Mouse (Mus musculus): Measurements from ENCODE around the gene Gipc2. TPM values are rescaled to one million over a fixed set of nuclear protein-coding genes. Genes with fewer than 3 reads are reported as not detected.
A peak's percentile ranks its signal among the peaks of the same experiment; 100 is the strongest.
"Not testable (repeated sequence)": the region's sequence is repeated elsewhere in the genome, so short reads cannot be mapped to it uniquely, and the experiment has no call there.

The Gipc2 gene
- polyA plus RNA-seq, 1 experiment from 2014 or later, result 2.3 TPM

DNA sequence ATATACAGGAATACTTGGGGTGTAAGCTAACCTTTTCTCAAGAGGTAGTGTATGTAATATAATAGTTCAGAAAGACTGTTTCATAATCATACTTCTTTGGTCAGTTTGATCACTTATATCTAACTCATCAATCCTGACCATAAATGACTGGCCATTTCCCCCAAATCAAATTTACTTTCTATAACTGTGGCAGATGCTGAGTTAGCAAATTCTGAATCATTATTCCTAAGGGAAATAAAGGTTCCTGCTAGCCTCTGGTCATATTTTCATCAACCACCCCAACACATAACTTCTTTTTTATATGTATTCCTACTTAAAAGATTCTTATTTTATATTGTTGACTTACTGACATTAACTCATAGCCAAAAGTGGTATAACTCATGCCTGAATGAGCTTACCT lies 36.9 kb upstream of the Gipc2 start:
- H3K9me3 ChIP-seq, result no peaks in the 10 kb centered on the region
- H3K4me1 ChIP-seq, result no peaks in the 10 kb centered on the region
- H3K36me3 ChIP-seq, result no peaks in the 10 kb centered on the region; the same call in 1 of the 2 replicates
- no peak overlapping the region for H3K27ac ChIP-seq
- H3K4me3 ChIP-seq, result no peak overlapping the region
- no peaks in the 10 kb centered on the region for H3K27me3 ChIP-seq (replicated peaks)
- no peak overlapping the region for H3K4me2 ChIP-seq (replicated peaks)
- no peak for ATAC-seq (ENCODE audit: low FRiP score, low read depth)
- H3K9ac ChIP-seq, result no peak overlapping the region

DNA sequence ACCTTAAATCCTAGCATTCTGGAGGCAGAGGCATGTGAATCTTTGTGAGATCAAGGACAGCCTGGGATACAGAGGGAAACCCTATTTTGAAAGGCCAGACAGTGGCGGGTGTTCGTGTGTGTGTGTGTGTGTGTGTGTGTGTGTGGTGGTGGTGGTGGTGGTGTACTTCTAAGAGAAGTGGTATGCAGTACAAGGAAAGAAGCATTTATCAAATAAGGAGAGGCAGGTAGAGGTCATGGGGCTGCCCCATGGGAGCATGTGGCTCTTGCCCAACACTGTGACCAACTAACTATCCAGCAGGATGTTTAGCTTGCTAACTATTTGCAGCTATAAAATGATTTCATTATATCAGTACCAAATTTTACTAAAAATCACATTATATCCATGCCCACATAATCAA lies 35.6 kb upstream of the Gipc2 start:
- WGBS, result 81% methylated on average over 2 of the region's 2 CpGs
- H3K4me3 ChIP-seq, result no peak overlapping the region
- no peak overlapping the region for H3K27ac ChIP-seq
- H3K36me3 ChIP-seq, result no peaks in the 10 kb centered on the region
- H3K9me3 ChIP-seq, result no peaks in the 10 kb centered on the region
- H3K4me1 ChIP-seq, result no peaks in the 10 kb centered on the region
- no peaks in the 10 kb centered on the region for H3K27me3 ChIP-seq (replicated peaks)
- H3K4me2 ChIP-seq (replicated peaks), result no peak overlapping the region
- no peak for ATAC-seq (ENCODE audit: low FRiP score, low read depth)
- H3K9ac ChIP-seq, result no peak overlapping the region

DNA sequence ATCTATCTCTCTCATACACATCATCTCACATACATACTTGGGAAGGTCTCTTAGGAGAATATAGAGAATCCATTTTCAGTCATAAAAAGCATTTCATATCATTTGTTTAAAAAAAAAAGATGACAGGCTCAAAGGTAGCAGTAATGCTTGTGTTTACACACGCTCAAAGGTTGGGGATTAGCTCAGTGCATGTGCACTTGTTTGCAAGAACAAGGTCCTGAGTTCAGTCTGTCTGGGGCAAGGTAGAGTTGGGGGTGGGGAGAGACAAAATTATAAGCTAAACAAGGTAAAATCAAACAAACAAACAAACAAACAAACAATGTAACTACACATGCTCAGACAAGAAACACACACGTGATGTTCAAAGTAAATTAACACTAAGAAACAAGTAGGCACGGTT lies 35.2 kb upstream of the Gipc2 start:
- Histone ChIP-seq H3K4me2 (replicated peaks) (no peak overlapping the region), H3K36me3 (no peaks in the 10 kb centered on the region), H3K27ac (no peak overlapping the region), H3K27me3 (replicated peaks) (no peaks in the 10 kb centered on the region), H3K4me3 (no peak overlapping the region), H3K9ac (no peak overlapping the region), H3K4me1 (no peaks in the 10 kb centered on the region), H3K9me3 (no peaks in the 10 kb centered on the region)
- ATAC-seq (ENCODE audit: low FRiP score, low read depth), result no peak
- 94% methylated on average over 3 of the region's 3 CpGs for WGBS

DNA sequence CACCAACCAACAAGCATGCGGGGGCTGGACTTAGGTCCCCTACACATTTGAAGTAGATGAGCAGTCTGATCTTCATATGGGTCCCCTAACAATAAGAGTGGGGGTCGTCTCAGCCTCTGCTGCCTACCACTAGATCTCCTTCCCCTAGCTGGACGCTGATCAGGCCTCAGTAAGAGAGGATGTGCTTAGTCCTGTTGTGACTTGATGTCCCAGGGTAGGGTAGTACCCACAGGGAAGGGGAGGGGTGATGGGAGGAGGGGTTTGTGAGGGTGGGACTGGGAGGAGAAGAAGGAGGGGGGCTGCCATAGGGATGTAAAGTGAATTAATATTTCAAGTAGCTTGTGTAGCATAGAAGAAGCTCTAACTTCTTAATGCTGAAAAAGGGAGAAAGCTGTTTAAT lies 33.1 kb upstream of the Gipc2 start:
- Histone ChIP-seq H3K4me3 (no peak overlapping the region), H3K27ac (no peak overlapping the region), H3K9ac (no peak overlapping the region), H3K36me3 (no peaks in the 10 kb centered on the region), H3K4me1 (no peaks in the 10 kb centered on the region), H3K27me3 (replicated peaks) (no peaks in the 10 kb centered on the region), H3K4me2 (replicated peaks) (no peak overlapping the region), H3K9me3 (no peaks in the 10 kb centered on the region)
- ATAC-seq (ENCODE audit: low FRiP score, low read depth), result no peak
- 69% methylated on average over 3 of the region's 3 CpGs for WGBS

DNA sequence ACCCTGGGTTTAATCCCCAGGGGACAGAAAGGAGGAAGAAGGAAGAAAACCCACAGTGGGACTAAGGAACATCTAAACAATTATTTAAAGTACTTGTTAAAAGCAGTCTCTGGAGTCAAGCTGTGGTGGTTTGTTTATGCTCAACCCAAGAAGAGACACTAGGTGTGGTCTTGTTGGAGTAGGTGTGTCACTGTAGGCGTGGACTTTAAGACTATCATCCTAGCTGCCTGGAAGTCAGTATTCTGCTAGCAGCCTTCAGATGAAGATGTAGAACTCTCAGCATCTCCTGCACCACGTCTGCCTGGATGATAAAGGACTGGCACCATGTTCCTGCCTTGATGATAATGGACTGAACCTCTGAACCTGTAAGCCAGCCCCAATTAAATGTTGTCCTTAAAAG lies 31.2 kb upstream of the Gipc2 start:
- not testable (repeated sequence) for H3K9me3 ChIP-seq; H3K27me3 ChIP-seq (replicated peaks); ATAC-seq (ENCODE audit: low FRiP score, low read depth); H3K4me1 ChIP-seq; H3K4me2 ChIP-seq (replicated peaks); H3K4me3 ChIP-seq; H3K9ac ChIP-seq; H3K36me3 ChIP-seq; H3K27ac ChIP-seq
- 32% methylated on average over 2 of the region's 2 CpGs for WGBS

DNA sequence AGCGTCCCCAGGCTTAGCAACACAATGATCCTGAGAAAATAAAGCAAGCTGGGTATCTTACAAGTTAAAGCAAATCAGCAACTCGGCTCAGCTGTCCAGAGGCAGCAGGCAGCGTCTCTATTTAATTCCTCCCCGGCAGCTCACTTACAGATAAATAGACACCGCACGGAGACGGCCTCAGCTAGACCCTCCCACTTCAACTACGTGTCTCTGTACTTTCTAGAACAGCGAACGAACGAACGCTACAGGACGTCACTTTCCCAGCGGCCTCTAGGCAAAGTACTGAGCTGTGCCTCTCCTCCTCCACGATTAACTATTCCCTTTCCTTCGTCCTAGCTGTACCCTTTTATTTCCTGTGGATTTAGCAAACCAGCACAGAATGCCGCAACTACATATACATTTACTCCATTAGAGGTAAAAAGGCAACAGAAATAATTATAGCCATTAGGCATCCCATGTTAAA lies 27.6 kb upstream of the Gipc2 start:
- H3K36me3 ChIP-seq, result no peaks in the 10 kb centered on the region
- ATAC-seq (ENCODE audit: low FRiP score, low read depth), result peak; percentile 96
- 2% methylated on average over 17 of the region's 17 CpGs for WGBS
- no peaks in the 10 kb centered on the region for H3K9me3 ChIP-seq
- peak overlapping the region; percentile 38 for H3K4me3 ChIP-seq
- H3K9ac ChIP-seq, result peak overlapping the region; percentile 54
- peak overlapping the region; percentile 62 for H3K4me2 ChIP-seq (replicated peaks)
- H3K27me3 ChIP-seq (replicated peaks), result no peaks in the 10 kb centered on the region
- peaks cover 8% of the 10 kb centered on the region; the same call in 1 of the 2 replicates for H3K4me1 ChIP-seq
- peak overlapping the region; percentile 33; the same call in 1 of the 2 replicates for H3K27ac ChIP-seq

DNA sequence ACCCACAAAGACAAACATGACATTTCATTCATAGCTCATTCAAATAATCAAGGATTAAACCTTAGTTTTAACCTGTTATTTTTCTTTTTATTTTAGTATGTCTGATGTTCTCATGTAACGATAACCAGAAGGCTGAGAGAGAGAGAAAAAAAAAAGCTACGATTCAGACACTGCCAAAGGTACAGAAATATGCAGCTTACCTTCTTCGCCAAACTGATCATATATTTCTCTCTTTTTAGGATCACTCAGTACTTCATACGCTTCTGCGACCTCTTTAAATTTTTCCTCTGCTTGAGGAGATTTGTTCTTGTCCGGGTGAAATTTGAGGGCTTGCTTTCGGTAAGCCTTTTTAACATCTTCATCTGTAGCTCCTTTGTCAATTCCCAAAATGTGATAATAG lies 27.1 kb upstream of the Gipc2 start:
- Histone ChIP-seq H3K4me3 (peak overlapping the region; percentile 38), H3K4me2 (replicated peaks) (peak overlapping the region; percentile 62), H3K9me3 (no peaks in the 10 kb centered on the region), H3K27me3 (replicated peaks) (no peaks in the 10 kb centered on the region), H3K9ac (peak overlapping the region; percentile 54), H3K36me3 (no peaks in the 10 kb centered on the region), H3K27ac (peak overlapping the region; percentile 33; the same call in 1 of the 2 replicates), H3K4me1 (peaks cover 8% of the 10 kb centered on the region; the same call in 1 of the 2 replicates)
- no peak for ATAC-seq (ENCODE audit: low FRiP score, low read depth)
- 25% methylated on average over 7 of the region's 7 CpGs for WGBS

DNA sequence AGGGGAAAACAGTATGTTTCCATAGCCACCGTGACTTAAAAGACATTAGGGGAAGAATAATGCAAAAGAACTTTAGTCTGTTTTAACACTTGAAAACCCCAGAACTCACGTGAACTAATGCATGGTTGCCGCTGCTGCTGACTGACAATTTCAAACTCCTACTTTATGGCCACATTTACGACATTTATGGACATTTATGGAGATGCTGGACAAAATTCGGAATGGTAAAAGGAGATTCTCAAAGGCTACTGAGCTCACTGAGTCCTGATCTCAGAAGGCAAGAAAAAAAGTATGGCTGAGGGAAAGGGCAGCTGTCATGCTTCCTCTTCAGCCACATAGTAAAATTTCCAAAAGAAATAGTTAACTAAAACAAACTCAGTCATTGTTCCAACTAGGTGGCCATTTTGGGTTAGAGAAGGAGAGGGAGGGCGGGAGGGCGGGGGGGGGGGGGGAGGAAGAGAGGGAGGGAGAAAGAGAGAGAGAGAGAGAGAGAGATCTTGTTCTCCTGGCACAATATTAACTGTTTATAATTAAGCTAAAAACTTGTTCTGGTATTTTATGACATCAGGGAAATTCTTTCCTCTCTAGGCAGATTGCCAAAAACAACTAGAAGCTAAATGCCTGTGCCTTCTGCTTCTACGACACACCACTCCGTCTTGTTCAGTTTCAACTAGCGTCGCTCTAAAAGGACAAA lies 26.4 kb upstream of the Gipc2 start:
- Histone ChIP-seq H3K27me3 (replicated peaks) (no peaks in the 10 kb centered on the region), H3K4me1 (peaks cover 8% of the 10 kb centered on the region; the same call in 1 of the 2 replicates), H3K9me3 (no peaks in the 10 kb centered on the region), H3K4me2 (replicated peaks) (peak overlapping the region; percentile 55), H3K27ac (no peak overlapping the region), H3K36me3 (no peaks in the 10 kb centered on the region), H3K4me3 (peak overlapping the region; percentile 24), H3K9ac (no peak overlapping the region)
- no peak for ATAC-seq (ENCODE audit: low FRiP score, low read depth)
- 39% methylated on average over 10 of the region's 11 CpGs for WGBS

DNA sequence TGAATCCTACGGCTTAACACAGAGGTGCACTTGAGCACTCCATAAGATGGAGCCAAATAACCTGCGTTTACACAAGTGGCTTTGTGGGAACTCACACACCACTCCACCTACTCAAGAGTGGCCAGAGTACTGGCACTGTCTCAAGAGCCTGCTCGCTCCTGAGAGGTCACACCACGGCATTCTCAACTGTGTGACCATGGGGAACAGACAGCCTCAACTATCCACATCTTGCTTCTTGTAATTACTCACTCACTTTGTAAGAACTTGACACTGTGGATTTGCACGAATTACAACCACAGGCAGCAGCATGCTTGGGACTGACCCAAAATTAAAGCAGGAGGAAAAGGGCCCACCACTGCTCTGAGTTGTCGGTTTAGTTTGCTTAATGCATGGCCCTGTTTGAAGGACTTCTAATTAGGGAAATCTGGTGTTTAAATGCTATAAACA lies 25.8 kb upstream of the Gipc2 start:
- Histone ChIP-seq H3K4me2 (replicated peaks) (peak overlapping the region; percentile 55), H3K9me3 (no peaks in the 10 kb centered on the region), H3K9ac (no peak overlapping the region), H3K4me1 (peaks cover 8% of the 10 kb centered on the region; the same call in 1 of the 2 replicates), H3K4me3 (peak overlapping the region; percentile 24), H3K27me3 (replicated peaks) (no peaks in the 10 kb centered on the region), H3K27ac (no peak overlapping the region), H3K36me3 (no peaks in the 10 kb centered on the region)
- 31% methylated on average over 6 of the region's 6 CpGs for WGBS
- peak; percentile 42 for ATAC-seq (ENCODE audit: low FRiP score, low read depth)

DNA sequence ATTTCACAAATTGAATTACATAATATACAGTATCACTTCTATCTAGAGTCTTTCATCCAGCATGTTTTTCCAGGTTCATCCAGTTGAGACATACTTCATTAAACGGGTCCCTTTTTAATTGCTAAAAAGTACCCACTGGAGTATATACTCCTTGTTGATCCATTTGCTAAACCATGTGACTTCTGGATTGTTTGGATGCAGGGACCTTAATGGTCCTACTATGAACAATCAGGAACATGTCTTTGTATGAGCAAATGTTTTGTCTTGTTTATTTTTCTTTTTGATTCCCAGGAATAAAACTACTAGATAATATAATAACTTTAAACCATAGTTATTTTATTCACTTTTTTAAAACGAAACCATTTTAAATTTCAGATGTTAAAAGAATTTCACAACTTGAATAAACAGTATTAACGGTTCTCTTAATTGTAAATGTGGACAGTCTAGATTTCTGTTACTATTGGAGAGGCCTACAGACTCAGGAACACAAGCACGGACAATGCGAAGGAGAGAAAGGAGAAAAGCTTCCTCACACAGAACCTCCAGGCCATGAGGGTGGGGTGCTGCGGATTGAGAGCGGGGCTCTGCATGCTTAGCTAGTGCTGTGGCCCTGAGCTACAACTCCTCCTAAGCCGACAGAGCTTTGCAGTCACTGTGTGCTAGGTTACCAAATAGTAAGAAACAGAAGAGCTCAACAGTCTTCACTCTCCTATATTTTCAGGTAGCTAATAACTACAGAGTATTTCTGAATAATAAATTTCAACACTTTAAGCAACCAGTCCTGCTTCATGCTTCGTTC lies 24.8 kb upstream of the Gipc2 start:
- 81% methylated on average over 9 of the region's 9 CpGs for WGBS
- no peak overlapping the region for H3K9ac ChIP-seq
- H3K4me2 ChIP-seq (replicated peaks), result peak overlapping the region; percentile 42
- peaks cover 4% of the 10 kb centered on the region; the same call in 1 of the 2 replicates for H3K36me3 ChIP-seq
- no peak overlapping the region for H3K27ac ChIP-seq
- H3K4me1 ChIP-seq, result peaks cover 8% of the 10 kb centered on the region; the same call in 1 of the 2 replicates
- H3K27me3 ChIP-seq (replicated peaks), result no peaks in the 10 kb centered on the region
- ATAC-seq (ENCODE audit: low FRiP score, low read depth), result no peak
- H3K9me3 ChIP-seq, result no peaks in the 10 kb centered on the region
- no peak overlapping the region for H3K4me3 ChIP-seq

DNA sequence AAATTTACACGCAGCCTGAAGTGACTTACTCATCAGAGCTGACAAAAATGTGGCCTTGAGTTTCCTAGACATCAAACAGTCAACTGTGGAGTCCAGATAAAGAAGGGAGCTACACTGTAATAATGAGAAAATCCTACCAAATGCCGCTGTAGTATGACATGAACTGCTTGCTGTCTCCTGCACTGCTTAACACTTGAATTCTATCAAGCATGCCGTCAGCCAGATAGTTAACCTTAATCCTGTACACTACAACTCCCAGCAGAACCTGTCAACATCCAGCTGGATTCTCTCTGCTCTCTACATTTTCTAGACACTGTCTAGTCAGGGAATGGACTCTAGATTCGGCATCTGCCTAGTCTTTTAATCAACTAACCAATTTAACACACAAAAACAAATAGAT lies 23.3 kb upstream of the Gipc2 start:
- no peak overlapping the region for H3K27ac ChIP-seq
- no peak overlapping the region for H3K9ac ChIP-seq
- H3K36me3 ChIP-seq, result peaks cover 16% of the 10 kb centered on the region
- H3K4me1 ChIP-seq, result peaks cover 8% of the 10 kb centered on the region; the same call in 1 of the 2 replicates
- no peak overlapping the region for H3K4me3 ChIP-seq
- no peak for ATAC-seq (ENCODE audit: low FRiP score, low read depth)
- no peaks in the 10 kb centered on the region for H3K9me3 ChIP-seq
- no peaks in the 10 kb centered on the region for H3K27me3 ChIP-seq (replicated peaks)
- H3K4me2 ChIP-seq (replicated peaks), result no peak overlapping the region
- 83% methylated on average over 4 of the region's 4 CpGs for WGBS

DNA sequence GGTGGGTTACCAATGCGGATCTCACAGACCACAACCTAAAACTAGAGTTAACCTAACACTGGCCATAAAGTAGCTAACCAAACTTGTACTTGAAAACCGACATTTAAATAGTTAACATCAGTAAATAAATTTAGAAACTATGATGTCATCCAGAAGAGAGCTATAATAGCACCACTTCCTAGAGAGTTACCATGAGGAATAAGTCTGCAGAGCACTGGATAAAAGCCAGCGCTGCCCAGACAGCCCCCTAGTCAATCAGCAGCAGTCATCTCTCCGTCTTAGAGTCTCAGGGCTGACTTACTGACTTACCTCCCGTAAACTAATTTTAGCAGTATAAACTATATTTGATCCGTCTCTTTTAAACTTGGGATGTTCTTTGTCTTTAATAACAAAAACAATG lies 20.1 kb upstream of the Gipc2 start:
- no peak overlapping the region for H3K4me2 ChIP-seq (replicated peaks)
- 90% methylated on average over 6 of the region's 6 CpGs for WGBS
- ATAC-seq (ENCODE audit: low FRiP score, low read depth), result no peak

More for the DNA sequence above, 20.1 kb upstream of the Gipc2 start:
- Histone ChIP-seq H3K4me3 (no peak overlapping the region), H3K36me3 (peaks cover 16% of the 10 kb centered on the region), H3K9me3 (no peaks in the 10 kb centered on the region), H3K9ac (no peak overlapping the region), H3K27me3 (replicated peaks) (no peaks in the 10 kb centered on the region), H3K27ac (no peak overlapping the region), H3K4me1 (no peaks in the 10 kb centered on the region)

Measured in neural tube, embryonic 12.5 days (tissue).